Mouse (Mus musculus) adrenal gland, postnatal 10 days (tissue): Measurements from ENCODE around the gene Cyp4f15. TPM values are rescaled to one million over a fixed set of nuclear protein-coding genes. Genes with fewer than 3 reads are reported as not detected.
"Not testable (repeated sequence)": the region's sequence is repeated elsewhere in the genome, so short reads cannot be mapped to it uniquely, and the experiment has no call there.

Source experiments
- DNase-seq: peaks from one replicate; pipeline ENCODE4 v3.0.0; 2021; ENCODE audit warnings: mixed read lengths
- long read RNA-seq, 2 experiments: library from polyadenylated mRNA; stranded (forward); transcript quantifications; one replicate each; pipeline ENCODE4 v2.0.0; 2021
- total RNA-seq, 2 experiments: library from RNA; stranded (reverse); gene quantifications; 2 replicates each; pipeline ENCODE4 v1.2.3; 2021

Gene Cyp4f15
- total RNA-seq: 10 to 100 TPM in 1 of 2 experiments, 1 to 10 TPM in 1; 8.3 to 16.2 TPM
- long read RNA-seq, experiment 1, partial matches to known transcripts: 9 of 17 reads
- long read RNA-seq, experiment 1, other reads (novel, unspliced or antisense): 6 of 17 reads
- long read RNA-seq, experiment 2, partial matches to known transcripts: 0 of 3 reads
- long read RNA-seq, experiment 2, other reads (novel, unspliced or antisense): 1 of 3 reads

DNA sequence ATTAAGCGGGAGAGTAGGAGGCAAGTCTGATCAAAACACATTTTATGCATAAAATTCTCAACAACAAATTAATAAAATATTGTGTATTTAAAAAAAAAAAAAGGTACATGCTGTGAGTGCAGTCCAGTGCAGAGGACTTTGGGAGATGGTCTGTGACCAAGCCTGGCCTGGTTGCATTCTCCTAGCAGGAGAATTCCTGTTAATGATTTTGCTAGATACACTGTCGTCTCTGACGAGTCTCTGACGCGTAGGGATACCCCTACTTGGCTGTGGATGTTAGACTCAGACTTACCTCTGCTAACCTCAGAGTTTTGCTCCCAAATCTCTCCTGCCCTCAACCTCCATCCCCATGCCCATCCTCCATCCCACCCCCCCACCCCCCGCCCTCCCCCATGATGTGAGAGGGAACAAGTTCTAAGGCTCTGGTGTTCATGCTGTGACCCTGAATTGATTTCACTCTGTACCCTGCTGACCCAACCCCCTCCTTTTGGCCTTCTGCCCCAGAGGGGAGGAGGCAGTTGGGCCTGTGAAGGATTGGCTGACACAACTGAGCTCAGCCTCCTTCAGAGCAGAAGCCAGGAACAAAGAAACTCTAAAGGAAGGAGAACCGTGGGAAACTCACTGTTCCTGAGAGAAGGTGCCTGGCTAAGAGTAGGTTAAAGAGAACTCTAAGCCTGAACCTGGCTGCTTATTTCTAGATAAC, at the start of gene Cyp4f15:
Gene Cyp4f15, plus strand, starts transcription at position 580 of the 703 bp plus-strand sequence.
- peak; percentile 76 for DNase-seq

DNA sequence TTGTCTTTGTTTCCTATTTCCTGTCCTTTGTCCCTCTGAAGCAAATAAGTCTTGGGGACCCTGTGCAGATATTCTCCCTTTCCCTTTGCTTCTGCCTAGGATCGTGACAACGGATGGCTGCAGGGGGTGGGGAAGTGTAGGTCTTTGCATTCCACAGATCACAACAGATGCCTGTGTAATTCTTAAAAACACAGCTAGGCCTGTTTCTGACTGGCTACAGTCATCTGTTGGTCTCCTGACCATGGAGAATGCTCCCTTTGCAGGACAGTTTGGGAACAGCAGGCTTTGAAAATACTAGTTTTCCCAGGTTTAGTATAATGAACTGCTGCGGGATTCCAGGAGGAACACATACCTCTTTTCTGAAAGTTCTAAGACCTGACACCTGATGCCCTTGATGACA, 49.1 kb upstream of the Cyp4f15 start:
- no peak for DNase-seq

DNA sequence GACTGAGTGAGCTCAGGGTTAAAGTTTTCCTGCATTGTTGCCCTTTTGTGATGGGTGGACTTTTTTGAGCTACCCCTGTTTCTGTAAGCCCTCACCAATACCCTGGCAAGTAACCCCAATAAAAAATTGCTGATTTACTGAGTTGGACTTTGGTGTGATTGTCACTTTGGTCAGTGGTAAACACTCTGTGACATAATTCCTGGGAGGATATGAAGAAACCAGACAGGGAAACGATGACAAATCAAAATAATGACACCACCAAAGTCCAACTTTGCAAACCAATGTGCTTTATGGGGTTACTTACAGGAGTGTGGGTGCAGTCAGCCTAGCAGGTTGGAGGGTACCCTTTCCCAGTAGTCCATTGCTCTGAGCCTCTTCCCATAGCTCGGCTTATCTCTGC, 48.3 kb upstream of the Cyp4f15 start:
- no peak for DNase-seq

- DNase-seq: no peak
These were observed 38.8 kb upstream of the Cyp4f15 start for GRCm38 (mm10) chr17:32646631-32647030.

DNA sequence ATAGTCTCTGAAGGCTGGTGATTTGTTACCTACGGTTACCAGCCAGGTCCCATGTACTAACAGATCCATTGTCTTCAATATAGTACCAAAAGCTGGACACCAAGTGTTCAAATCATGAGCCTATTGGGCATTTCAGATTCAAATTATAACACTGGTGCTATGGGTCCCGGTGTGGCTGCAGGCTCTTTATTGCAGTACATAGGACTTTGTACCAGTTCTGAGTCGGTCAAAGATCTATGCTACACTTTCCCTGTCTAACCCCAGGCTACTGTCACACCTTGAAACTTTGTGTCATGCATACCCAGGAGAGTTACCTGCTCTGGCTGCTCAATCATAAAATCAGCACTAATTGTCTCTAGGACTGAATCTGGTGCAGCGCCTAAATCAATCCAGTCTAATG, 31.6 kb upstream of the Cyp4f15 start:
- DNase-seq: no peak

DNA sequence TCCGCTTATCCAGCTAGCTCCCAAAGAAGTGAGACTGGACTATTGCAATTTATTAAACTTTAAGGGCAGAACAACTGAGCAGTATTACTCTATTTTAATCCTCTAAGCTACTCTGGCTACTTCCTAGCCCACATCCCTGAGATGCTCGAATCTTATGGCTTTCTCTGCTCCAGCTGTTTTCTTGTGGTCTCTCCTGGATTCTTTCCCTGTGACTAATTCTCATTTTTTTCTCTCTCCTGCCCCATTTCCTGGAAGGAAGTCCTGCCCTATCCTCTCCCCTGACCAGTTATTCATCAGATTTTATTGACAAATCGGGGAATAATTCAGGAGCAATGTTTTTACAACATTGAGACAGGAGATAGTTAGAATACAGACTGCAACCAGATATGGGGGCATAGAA, 28.4 kb upstream of the Cyp4f15 start:
- no peak for DNase-seq

DNA sequence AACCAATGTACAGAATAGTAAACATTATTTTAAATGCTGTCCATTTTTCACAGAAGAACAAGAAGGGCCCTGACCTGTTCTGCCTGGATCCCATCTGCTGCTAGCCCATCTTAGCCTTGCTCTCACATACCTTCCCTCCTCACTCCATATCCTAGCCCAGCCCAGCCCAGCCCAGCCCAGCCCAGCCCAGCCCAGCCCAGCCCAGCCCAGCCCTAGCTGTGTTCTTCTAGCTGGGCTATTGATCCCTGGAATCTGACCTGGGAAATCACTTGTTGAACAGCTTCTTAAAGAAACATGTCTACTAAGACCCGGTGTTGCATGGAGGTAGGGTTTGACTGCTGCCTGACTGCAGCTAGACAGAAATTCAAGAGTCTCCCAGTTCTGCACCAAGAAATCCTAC, 27.2 kb upstream of the Cyp4f15 start:
- DNase-seq: no peak

- DNase-seq: peak; percentile 83
These were observed 26.7 kb upstream of the Cyp4f15 start, which contains the start of gene Cyp4f40 for GRCm38 (mm10) chr17:32658712-32659111. Cyp4f40 (plus strand) TSS chr17:32658900.

GRCm38 (mm10) chr17:32673976-32674375, 11.5 kb upstream of the Cyp4f15 start:
- DNase-seq: no peak

DNA sequence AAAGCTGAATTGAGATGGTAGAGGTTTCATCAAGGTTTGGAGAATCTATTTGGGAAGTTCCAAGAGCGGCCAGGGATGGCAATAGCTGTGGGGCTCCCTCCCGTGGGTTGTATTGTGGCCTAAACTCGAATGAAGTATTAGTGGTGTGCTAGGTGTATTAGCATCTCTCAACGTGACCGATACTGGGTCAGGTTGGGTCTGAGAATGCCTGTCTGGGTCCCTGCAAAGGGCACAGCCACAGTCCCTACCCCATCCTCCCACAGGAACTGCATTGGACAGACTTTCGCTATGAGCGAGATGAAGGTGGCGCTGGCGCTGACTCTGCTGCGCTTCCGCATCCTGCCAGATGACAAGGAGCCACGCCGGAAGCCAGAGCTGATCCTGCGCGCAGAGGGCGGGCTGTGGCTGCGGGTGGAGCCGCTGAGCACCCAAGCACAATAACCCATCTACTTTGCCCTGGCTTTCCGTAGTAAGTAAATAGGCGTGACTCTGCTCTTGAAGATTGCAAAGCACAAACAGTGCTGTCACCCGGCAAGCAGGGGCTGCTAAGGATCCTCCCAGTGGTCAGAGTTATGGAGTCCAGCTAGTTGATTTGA, 9.3 kb upstream of the Cyp4f15 start:
- DNase-seq: no peak

GRCm38 (mm10) chr17:32680404-32680803, 5.0 kb upstream of the Cyp4f15 start:
- peak; percentile 68 for DNase-seq

- DNase-seq: no peak
These were observed 1.3 kb downstream of the Cyp4f15 start for GRCm38 (mm10) chr17:32686722-32687121.

DNA sequence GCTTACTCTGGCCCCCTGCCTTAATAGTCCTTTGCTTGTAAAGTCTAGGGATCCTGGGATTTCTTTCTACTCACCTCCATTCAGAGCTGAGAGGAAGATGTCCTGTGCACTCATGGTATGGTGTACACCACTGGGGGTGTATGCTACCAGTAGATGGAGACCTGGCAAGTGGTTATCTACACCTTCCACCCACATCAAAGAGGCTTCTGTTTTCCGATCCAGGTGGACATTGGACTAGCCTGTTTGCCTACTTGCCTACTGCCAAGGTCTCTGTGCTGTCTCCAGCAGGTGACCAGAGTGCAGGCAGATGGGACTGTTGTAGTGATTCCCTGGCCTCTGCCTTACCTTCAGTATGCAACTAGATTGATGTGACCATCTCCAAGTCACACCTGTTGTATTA, 5.5 kb downstream of the Cyp4f15 start:
- DNase-seq: no peak

DNA sequence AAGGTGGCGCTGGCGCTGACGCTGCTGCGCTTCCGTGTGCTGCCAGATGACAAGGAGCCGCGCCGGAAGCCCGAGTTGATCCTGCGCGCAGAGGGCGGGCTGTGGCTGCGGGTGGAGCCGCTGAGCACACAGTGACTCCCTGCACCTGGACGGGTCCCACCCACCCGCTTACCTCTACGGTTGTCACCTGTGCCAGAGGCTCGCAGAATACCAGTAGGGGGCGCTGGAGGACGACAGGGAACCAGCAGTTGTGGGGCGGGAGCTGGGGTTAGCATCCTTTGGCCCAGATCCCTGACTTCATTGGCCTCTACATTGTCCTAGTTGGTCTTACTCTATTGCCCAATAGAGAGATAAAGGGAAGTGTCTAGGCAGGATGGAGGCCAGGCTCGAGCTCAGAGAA, 17.4 kb downstream of the Cyp4f15 start:
- peak; percentile 28 for DNase-seq

GRCm38 (mm10) chr17:32710541-32710940, 25.1 kb downstream of the Cyp4f15 start:
- not testable (repeated sequence) for DNase-seq

DNA sequence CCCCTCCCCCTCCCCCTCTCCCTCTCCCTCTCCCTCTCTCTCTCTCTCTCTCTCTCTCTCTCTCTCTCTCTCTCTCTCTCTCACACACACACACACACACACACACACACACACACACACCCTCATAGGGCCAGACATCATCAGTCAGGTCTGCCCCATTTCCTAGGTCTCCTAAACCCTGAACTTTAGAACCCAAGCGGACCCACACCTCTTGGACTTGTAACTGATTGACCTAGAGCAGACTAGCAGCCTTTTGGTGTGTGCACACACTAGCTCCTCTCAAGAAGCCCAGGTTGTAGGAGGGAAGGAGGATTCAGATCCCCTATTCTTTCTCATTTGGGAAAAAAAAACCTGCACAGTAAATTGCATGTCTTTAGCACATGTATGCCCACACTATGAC, 36.7 kb downstream of the Cyp4f15 start:
- not testable (repeated sequence) for DNase-seq

DNA sequence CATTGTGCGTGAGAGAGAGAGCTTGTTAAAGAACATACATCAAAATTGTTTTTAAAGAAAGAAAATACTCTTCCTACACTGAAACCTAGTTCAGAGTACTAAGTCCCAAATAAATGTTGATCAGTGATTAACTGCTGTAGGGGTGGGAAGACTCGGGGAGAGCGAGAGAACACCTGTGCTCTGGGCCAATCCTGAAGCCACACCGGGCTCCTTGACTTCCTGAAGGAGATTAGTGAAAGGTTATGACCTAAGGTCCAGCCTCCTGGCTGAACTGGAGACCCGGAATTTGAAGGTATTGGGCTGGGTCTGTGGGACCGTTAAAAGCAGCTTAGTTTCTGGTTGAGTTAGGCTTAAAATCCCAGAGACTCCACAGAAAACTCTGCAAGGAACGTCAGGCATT, 37.3 kb downstream of the Cyp4f15 start:
- no peak for DNase-seq

DNA sequence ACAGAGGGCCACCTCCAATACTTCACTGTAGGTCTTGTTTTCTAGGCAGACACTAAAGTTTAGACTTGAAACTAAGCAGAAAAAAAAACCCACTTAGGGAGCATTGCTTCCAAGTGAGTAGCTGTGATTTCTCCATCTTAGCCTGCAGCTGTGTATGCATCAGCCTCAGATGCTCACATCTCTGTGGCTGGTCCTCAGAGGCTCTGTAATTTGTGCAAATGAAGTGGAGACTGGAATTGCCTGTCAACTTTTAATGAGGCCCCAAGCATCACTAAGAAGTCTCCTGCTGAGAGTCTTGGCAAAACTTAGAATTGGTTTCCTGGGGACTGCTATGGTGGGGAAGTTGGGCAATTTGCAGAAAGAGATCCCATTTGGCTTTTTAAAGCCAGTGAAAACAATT, 40.9 kb downstream of the Cyp4f15 start:
- not testable (repeated sequence) for DNase-seq

DNA sequence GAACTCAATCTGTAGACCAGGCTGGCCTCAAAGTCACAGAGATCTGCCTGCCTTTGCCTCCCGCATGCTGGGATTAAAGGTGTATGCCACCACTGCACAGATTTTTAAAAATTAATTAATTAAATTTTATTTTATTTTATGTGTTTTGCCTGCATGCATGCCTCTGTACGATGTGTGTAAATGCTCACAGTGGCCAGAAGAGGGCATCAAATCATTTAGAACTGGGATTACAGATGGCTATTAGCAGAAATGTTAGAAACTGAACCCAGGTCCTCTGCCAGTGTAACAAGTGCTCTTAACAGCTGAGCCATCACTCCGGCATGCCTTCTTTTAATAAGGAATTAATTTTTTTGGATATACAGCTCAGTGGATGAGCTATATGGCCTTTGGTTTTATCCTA, 43.6 kb downstream of the Cyp4f15 start:
- DNase-seq: peak; percentile 2

GRCm38 (mm10) chr17:32738406-32738805, 53.0 kb downstream of the Cyp4f15 start:
- DNase-seq: no peak

- no peak for DNase-seq
These were observed 55.6 kb downstream of the Cyp4f15 start for GRCm38 (mm10) chr17:32741057-32741456.

- no peak for DNase-seq
These were observed 65.2 kb downstream of the Cyp4f15 start for GRCm38 (mm10) chr17:32750611-32751010.
